Mouse (Mus musculus) hindbrain, postnatal 0 days (tissue): ENCODE measurements around the gene Rsrc1. TPM values are rescaled to one million over a fixed set of nuclear protein-coding genes. Genes with fewer than 3 reads are reported as not detected.

Experiments used
- ATAC-seq: fragments of 200-750 bp; cut with Nextera tagmentation; 2 replicates; pipeline ENCODE4 v1.8.0; 2017; ENCODE audit warnings: mild to moderate bottlenecking, moderate TSS enrichment, moderate library complexity
- DNase-seq: peaks from one replicate; pipeline ENCODE4 v3.0.0-alpha.2; 2015; ENCODE audit warnings: low spot score
- H3K27ac ChIP-seq: fragments of 300-500 bp; sonication (generic); 2 replicates; pipeline ENCODE4 v1.5.1; 2014; ENCODE audit warnings: mild to moderate bottlenecking
- H3K27me3 ChIP-seq: fragments of 300-500 bp; sonication (generic); 2 replicates; pipeline ENCODE4 v1.6.1; 2014; ENCODE audit warnings: low read length, mixed read lengths; ENCODE audit not compliant: insufficient read depth
- H3K36me3 ChIP-seq: fragments of 300-500 bp; sonication (generic); 2 replicates; pipeline ENCODE4 v1.6.1; 2014; ENCODE audit warnings: low read length, mixed read lengths; ENCODE audit not compliant: insufficient read depth
- H3K4me1 ChIP-seq: fragments of 300-500 bp; sonication (generic); 2 replicates; pipeline ENCODE4 v1.6.1; 2014; ENCODE audit warnings: antibody characterized with exemption, low read length, mixed read lengths; ENCODE audit not compliant: insufficient read depth
- H3K4me2 ChIP-seq: fragments of 300-500 bp; sonication (generic); 2 replicates; pipeline ENCODE4 v1.6.1; 2014; ENCODE audit warnings: low read depth, mild to moderate bottlenecking, low read length, moderate library complexity, mixed read lengths
- H3K4me3 ChIP-seq: fragments of 300-500 bp; sonication (generic); 2 replicates; pipeline ENCODE4 v1.5.1; 2014; ENCODE audit warnings: low read length
- H3K9ac ChIP-seq: fragments of 300-500 bp; sonication (generic); replicated peaks from 2 replicates; pipeline ENCODE4 v1.6.1; 2014; ENCODE audit warnings: mild to moderate bottlenecking, low read length, moderate library complexity, mixed read lengths
- H3K9me3 ChIP-seq: fragments of 300-500 bp; sonication (generic); 2 replicates; pipeline ENCODE4 v1.6.1; 2016; ENCODE audit warnings: low read length, mixed read lengths
- CTCF ChIP-seq: IDR thresholded peaks from 2 replicates; pipeline ENCODE4 v1.5.1; 2016; ENCODE audit warnings: antibody characterized with exemption, control low read depth, low read depth
- WGBS: fragments of 180-500 bp; shearing (Covaris S2); extraction: QIAGEN DNeasy Blood & Tissue Kit; methylation state at CpG from one replicate; pipeline ENCODE4 v1.1.7; 2014; 5-methylcytosine and 5-hydroxymethylcytosine counted together
- polyA plus RNA-seq: library from polyadenylated mRNA; unstranded; fragments of >200 nt; fragmentation: Nextera tagmentation; extraction: Ambion mirVana; gene quantifications from 2 replicates; pipeline ENCODE4 v1.2.1, GENCODE M21; 2015
- total RNA-seq: library from RNA; depleted of rRNA; stranded (reverse); fragments of >200 nt; gene quantifications from 2 replicates; pipeline ENCODE4 v1.2.3, GENCODE M21; 2014

Rsrc1 gene
- total and polyA plus RNA-seq, 2 experiments from 2014 or later = 24.1 to 33.3 TPM

- H3K27ac ChIP-seq = no peak overlapping the region
- no peaks in the 10 kb centered on the region for H3K4me1 ChIP-seq
- 0 out of 2 replicates have a peak, but pooled peaks cover 4% of the 10 kb centered on the region for H3K27me3 ChIP-seq
- ATAC-seq (no peak), DNase-seq (no peak)
- 73% methylated on average over 6 of the region's 6 CpGs for WGBS
- H3K9ac ChIP-seq = no peak overlapping the region
- H3K4me3 ChIP-seq = no peak overlapping the region
- no peak for TF ChIP-seq CTCF
- no peaks in the 10 kb centered on the region for H3K36me3 ChIP-seq
- no peak overlapping the region for H3K4me2 ChIP-seq
- no peaks in the 10 kb centered on the region for H3K9me3 ChIP-seq
Observed at GRCm38 (mm10) chr3:67367481-67367880, 386.3 kb downstream of the Rsrc1 start.

GRCm38 (mm10) chr3:67369407-67370079 lies 388.4 kb downstream of the Rsrc1 start:
- H3K4me2 ChIP-seq = no peak overlapping the region
- H3K27me3 ChIP-seq = 0 out of 2 replicates have a peak, but pooled peaks cover 4% of the 10 kb centered on the region
- DNase-seq = no peak
- no peaks in the 10 kb centered on the region for H3K36me3 ChIP-seq
- no peak for TF ChIP-seq CTCF
- H3K9ac ChIP-seq = no peak overlapping the region
- H3K4me1 ChIP-seq = 0 out of 2 replicates have a peak, but pooled peaks cover 2% of the 10 kb centered on the region
- no peaks in the 10 kb centered on the region for H3K9me3 ChIP-seq
- no peak for ATAC-seq
- no peak overlapping the region for H3K4me3 ChIP-seq
- H3K27ac ChIP-seq = no peak overlapping the region
- 78% methylated on average over 5 of the region's 5 CpGs for WGBS

GRCm38 (mm10) chr3:67372194-67372593 lies 391.0 kb downstream of the Rsrc1 start:
- no peak overlapping the region for H3K27ac ChIP-seq
- no peak overlapping the region for H3K4me2 ChIP-seq
- H3K36me3 ChIP-seq = no peaks in the 10 kb centered on the region
- H3K9me3 ChIP-seq = no peaks in the 10 kb centered on the region
- no peak for ATAC-seq
- DNase-seq = no peak
- H3K4me3 ChIP-seq = no peak overlapping the region
- 0 out of 2 replicates have a peak, but pooled peaks cover 4% of the 10 kb centered on the region for H3K27me3 ChIP-seq
- TF ChIP-seq CTCF = no peak
- H3K4me1 ChIP-seq = 0 out of 2 replicates have a peak, but pooled peaks cover 4% of the 10 kb centered on the region
- no peak overlapping the region for H3K9ac ChIP-seq
- 80% methylated on average over 4 of the region's 4 CpGs for WGBS

- Histone ChIP-seq H3K4me2 (no peak overlapping the region), H3K36me3 (no peaks in the 10 kb centered on the region), H3K9me3 (no peaks in the 10 kb centered on the region), H3K27me3 (0 out of 2 replicates have a peak, but pooled peaks cover 4% of the 10 kb centered on the region), H3K27ac (no peak overlapping the region), H3K9ac (no peak overlapping the region), H3K4me1 (0 out of 2 replicates have a peak, but pooled peaks cover 4% of the 10 kb centered on the region), H3K4me3 (no peak overlapping the region)
- WGBS = 49% methylated on average over 5 of the region's 5 CpGs
- DNase-seq = no peak
- ATAC-seq = no peak
- TF ChIP-seq CTCF = no peak
Observed at GRCm38 (mm10) chr3:67372781-67373180, 391.6 kb downstream of the Rsrc1 start.

- 2% methylated on average over 35 of the region's 35 CpGs for WGBS
- peak; percentile 96 for DNase-seq
- Histone ChIP-seq H3K4me2 (peak within 1 kb of the TSS; percentile 74), H3K27ac (no peak within 1 kb of the TSS), H3K27me3 (0 out of 2 replicates have a peak, but pooled peaks cover 4% of the 10 kb centered on the region), H3K9ac (peak within 1 kb of the TSS; percentile 37), H3K4me3 (peak within 1 kb of the TSS; percentile 52), H3K4me1 (0 out of 2 replicates have a peak, but pooled peaks cover 4% of the 10 kb centered on the region), H3K9me3 (no peaks in the 10 kb centered on the region), H3K36me3 (no peaks in the 10 kb centered on the region)
- no peak for TF ChIP-seq CTCF
- peak; percentile 99 for ATAC-seq
Observed at GRCm38 (mm10) chr3:67373872-67374271, 392.7 kb downstream of the Rsrc1 start, which contains the start of gene Mlf1. Gene Mlf1, plus strand, starts transcription at chr3:67374097.

- H3K9ac ChIP-seq = peak overlapping the region; percentile 37
- DNase-seq (no peak), ATAC-seq (peak; percentile 59)
- H3K4me1 ChIP-seq = 0 out of 2 replicates have a peak, but pooled peaks cover 4% of the 10 kb centered on the region
- 31% methylated on average over 7 of the region's 7 CpGs for WGBS
- no peak for TF ChIP-seq CTCF
- H3K4me3 ChIP-seq = peak overlapping the region; percentile 52
- H3K4me2 ChIP-seq = peak overlapping the region; percentile 74
- no peak overlapping the region for H3K27ac ChIP-seq
- H3K9me3 ChIP-seq = no peaks in the 10 kb centered on the region
- H3K36me3 ChIP-seq = no peaks in the 10 kb centered on the region
- H3K27me3 ChIP-seq = 0 out of 2 replicates have a peak, but pooled peaks cover 4% of the 10 kb centered on the region
Observed at GRCm38 (mm10) chr3:67374360-67374778, 393.2 kb downstream of the Rsrc1 start.

GRCm38 (mm10) chr3:67375063-67375462 lies 393.9 kb downstream of the Rsrc1 start, which contains the start of gene Gm17402:
Gene Gm17402, minus strand, starts transcription at chr3:67375163.
- Histone ChIP-seq H3K4me1 (0 out of 2 replicates have a peak, but pooled peaks cover 4% of the 10 kb centered on the region), H3K9me3 (no peaks in the 10 kb centered on the region), H3K27ac (no peak within 1 kb of the TSS), H3K27me3 (0 out of 2 replicates have a peak, but pooled peaks cover 4% of the 10 kb centered on the region), H3K4me2 (peak within 1 kb of the TSS; percentile 74), H3K9ac (peak within 1 kb of the TSS; percentile 37), H3K4me3 (peak within 1 kb of the TSS; percentile 52), H3K36me3 (no peaks in the 10 kb centered on the region)
- WGBS = 62% methylated on average over 3 of the region's 3 CpGs
- TF ChIP-seq CTCF = no peak
- DNase-seq (no peak), ATAC-seq (no peak)
